Mouse (Mus musculus): ENCODE data around the gene Npsr1. TPM values are rescaled to one million over a fixed set of nuclear protein-coding genes. Genes with fewer than 3 reads are reported as not detected.

Gene Npsr1
- polyA plus RNA-seq (2015; fragmentation: Nextera tagmentation; extraction: Ambion mirVana), result not detected in 2 replicates

GRCm38 (mm10) chr9:24097696-24098095 lies at the start of gene Npsr1:
Gene Npsr1, plus strand, starts transcription at chr9:24097996.
- Histone ChIP-seq H3K27ac (ENCODE audit: low read length) (no peak within 1 kb of the TSS), H3K27me3 (ENCODE audit: control insufficient read depth, insufficient read depth, low read length) (no peaks in the 10 kb centered on the region), H3K36me3 (ENCODE audit: control insufficient read depth, insufficient read depth, low read length) (no peaks in the 10 kb centered on the region), H3K4me1 (ENCODE audit: control insufficient read depth, insufficient read depth, low read length) (no peaks in the 10 kb centered on the region), H3K4me3 (replicated peaks; ENCODE audit: low read length) (no peak within 1 kb of the TSS), H3K4me2 (ENCODE audit: low read depth, low read length) (no peak within 1 kb of the TSS), H3K9ac (ENCODE audit: low read length) (no peak within 1 kb of the TSS), H3K9me3 (replicated peaks; ENCODE audit: control insufficient read depth, low read length) (no peaks in the 10 kb centered on the region)
- 62% methylated on average over 7 of the region's 7 CpGs for WGBS
- no peak for ATAC-seq (ENCODE audit: insufficient read depth, low FRiP score)

- Histone ChIP-seq H3K4me3 (replicated peaks; ENCODE audit: low read length) (no peak overlapping the region), H3K27me3 (ENCODE audit: control insufficient read depth, insufficient read depth, low read length) (no peaks in the 10 kb centered on the region), H3K36me3 (ENCODE audit: control insufficient read depth, insufficient read depth, low read length) (no peaks in the 10 kb centered on the region), H3K27ac (ENCODE audit: low read length) (no peak overlapping the region), H3K4me1 (ENCODE audit: control insufficient read depth, insufficient read depth, low read length) (no peaks in the 10 kb centered on the region), H3K4me2 (ENCODE audit: low read depth, low read length) (no peak overlapping the region), H3K9ac (ENCODE audit: low read length) (no peak overlapping the region), H3K9me3 (replicated peaks; ENCODE audit: control insufficient read depth, low read length) (no peaks in the 10 kb centered on the region)
- no peak for ATAC-seq (ENCODE audit: insufficient read depth, low FRiP score)
These were observed 46.3 kb upstream of the Npsr1 start for GRCm38 (mm10) chr9:24051538-24051937.

DNA sequence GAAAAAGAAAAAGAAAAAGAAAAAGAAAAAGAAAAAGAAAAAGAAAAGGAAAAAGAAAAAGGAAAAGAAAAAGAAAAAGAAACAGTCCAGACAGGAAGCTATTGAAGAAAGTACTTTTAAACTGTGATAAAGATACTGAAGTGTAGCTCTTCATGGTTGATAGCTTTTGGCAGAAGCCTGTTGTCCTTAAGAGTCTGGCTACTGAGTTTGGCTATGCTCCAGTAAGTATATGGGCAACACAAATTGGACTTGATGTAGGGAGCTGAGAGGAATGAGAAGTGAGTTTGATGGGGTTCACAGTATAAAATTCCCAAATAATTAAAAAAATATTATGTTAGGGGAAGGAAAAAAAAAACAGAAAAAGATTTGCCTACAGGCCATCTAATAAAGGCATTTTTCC lies 34.5 kb upstream of the Npsr1 start:
- Histone ChIP-seq H3K9ac (ENCODE audit: low read length) (no peak overlapping the region), H3K4me2 (ENCODE audit: low read depth, low read length) (no peak overlapping the region), H3K4me1 (ENCODE audit: control insufficient read depth, insufficient read depth, low read length) (no peaks in the 10 kb centered on the region), H3K27ac (ENCODE audit: low read length) (no peak overlapping the region), H3K4me3 (replicated peaks; ENCODE audit: low read length) (no peak overlapping the region), H3K9me3 (replicated peaks; ENCODE audit: control insufficient read depth, low read length) (no peaks in the 10 kb centered on the region), H3K27me3 (ENCODE audit: control insufficient read depth, insufficient read depth, low read length) (no peaks in the 10 kb centered on the region), H3K36me3 (ENCODE audit: control insufficient read depth, insufficient read depth, low read length) (no peaks in the 10 kb centered on the region)
- ATAC-seq (ENCODE audit: insufficient read depth, low FRiP score), result no peak

GRCm38 (mm10) chr9:24071664-24072063 lies 26.1 kb upstream of the Npsr1 start:
- 39% methylated on average over 1 of the region's 1 CpGs for WGBS
- H3K4me1 ChIP-seq (ENCODE audit: control insufficient read depth, insufficient read depth, low read length), result no peaks in the 10 kb centered on the region
- no peak for ATAC-seq (ENCODE audit: insufficient read depth, low FRiP score)
- H3K9ac ChIP-seq (ENCODE audit: low read length), result no peak overlapping the region
- H3K27me3 ChIP-seq (ENCODE audit: control insufficient read depth, insufficient read depth, low read length), result no peaks in the 10 kb centered on the region
- H3K4me2 ChIP-seq (ENCODE audit: low read depth, low read length), result no peak overlapping the region
- no peak overlapping the region for H3K27ac ChIP-seq (ENCODE audit: low read length)
- H3K9me3 ChIP-seq (replicated peaks; ENCODE audit: control insufficient read depth, low read length), result no peaks in the 10 kb centered on the region
- H3K36me3 ChIP-seq (ENCODE audit: control insufficient read depth, insufficient read depth, low read length), result no peaks in the 10 kb centered on the region
- no peak overlapping the region for H3K4me3 ChIP-seq (replicated peaks; ENCODE audit: low read length)

GRCm38 (mm10) chr9:24077596-24077995 lies 20.2 kb upstream of the Npsr1 start:
- H3K4me2 ChIP-seq (ENCODE audit: low read depth, low read length), result no peak overlapping the region
- no peak overlapping the region for H3K9ac ChIP-seq (ENCODE audit: low read length)
- H3K27me3 ChIP-seq (ENCODE audit: control insufficient read depth, insufficient read depth, low read length), result no peaks in the 10 kb centered on the region
- H3K4me3 ChIP-seq (replicated peaks; ENCODE audit: low read length), result no peak overlapping the region
- no peaks in the 10 kb centered on the region for H3K9me3 ChIP-seq (replicated peaks; ENCODE audit: control insufficient read depth, low read length)
- H3K4me1 ChIP-seq (ENCODE audit: control insufficient read depth, insufficient read depth, low read length), result no peaks in the 10 kb centered on the region
- no peak for ATAC-seq (ENCODE audit: insufficient read depth, low FRiP score)
- no peak overlapping the region for H3K27ac ChIP-seq (ENCODE audit: low read length)
- no peaks in the 10 kb centered on the region for H3K36me3 ChIP-seq (ENCODE audit: control insufficient read depth, insufficient read depth, low read length)

DNA sequence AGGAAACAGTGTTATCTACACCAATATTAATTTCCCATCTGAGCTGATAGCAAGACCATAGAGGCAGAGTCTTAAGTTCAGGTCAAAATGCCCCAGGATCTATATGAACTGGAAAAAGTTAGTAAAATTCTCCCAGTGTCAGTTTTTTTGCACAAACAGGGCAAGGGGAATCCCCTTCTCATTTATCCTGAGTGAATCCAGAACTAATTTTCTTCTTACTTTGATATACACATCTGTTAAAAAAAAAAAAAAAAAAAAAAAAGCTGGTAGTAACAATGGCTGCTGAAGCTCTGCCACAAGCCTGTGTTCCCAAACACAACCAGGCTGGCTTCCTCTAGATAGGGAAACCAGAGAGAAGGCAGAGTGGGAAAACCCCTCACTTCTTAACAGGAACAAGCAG lies 5.9 kb upstream of the Npsr1 start:
- no peak for ATAC-seq (ENCODE audit: insufficient read depth, low FRiP score)
- Histone ChIP-seq H3K9me3 (replicated peaks; ENCODE audit: control insufficient read depth, low read length) (no peaks in the 10 kb centered on the region), H3K9ac (ENCODE audit: low read length) (no peak overlapping the region), H3K36me3 (ENCODE audit: control insufficient read depth, insufficient read depth, low read length) (no peaks in the 10 kb centered on the region), H3K27me3 (ENCODE audit: control insufficient read depth, insufficient read depth, low read length) (no peaks in the 10 kb centered on the region), H3K4me3 (replicated peaks; ENCODE audit: low read length) (no peak overlapping the region), H3K4me1 (ENCODE audit: control insufficient read depth, insufficient read depth, low read length) (no peaks in the 10 kb centered on the region), H3K27ac (ENCODE audit: low read length) (no peak overlapping the region), H3K4me2 (ENCODE audit: low read depth, low read length) (no peak overlapping the region)

DNA sequence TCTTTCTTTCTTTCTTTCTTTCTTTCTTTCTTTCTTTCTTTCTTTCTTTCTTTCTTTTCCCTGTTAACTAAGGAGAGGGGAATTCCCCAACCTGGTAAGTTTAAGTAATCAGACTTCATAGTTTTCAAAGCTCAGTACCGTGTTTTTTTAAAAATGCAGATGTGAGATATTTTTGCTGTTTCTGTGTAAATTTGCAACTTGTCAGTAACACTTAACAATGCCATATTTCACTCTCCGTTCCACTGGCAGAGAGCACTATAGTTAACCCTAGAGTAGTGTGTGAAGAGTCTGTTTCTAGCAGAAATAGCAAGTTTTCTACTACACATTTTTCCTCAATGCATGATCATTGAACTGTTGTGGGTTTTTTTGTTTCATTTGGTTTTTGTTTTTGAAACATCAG lies 730 bp downstream of the Npsr1 start:
- no peaks in the 10 kb centered on the region for H3K36me3 ChIP-seq (ENCODE audit: control insufficient read depth, insufficient read depth, low read length)
- H3K9me3 ChIP-seq (replicated peaks; ENCODE audit: control insufficient read depth, low read length), result no peaks in the 10 kb centered on the region
- 46% methylated on average over 2 of the region's 2 CpGs for WGBS
- H3K4me3 ChIP-seq (replicated peaks; ENCODE audit: low read length), result no peak overlapping the region
- ATAC-seq (ENCODE audit: insufficient read depth, low FRiP score), result no peak
- no peaks in the 10 kb centered on the region for H3K27me3 ChIP-seq (ENCODE audit: control insufficient read depth, insufficient read depth, low read length)
- no peak overlapping the region for H3K4me2 ChIP-seq (ENCODE audit: low read depth, low read length)
- no peaks in the 10 kb centered on the region for H3K4me1 ChIP-seq (ENCODE audit: control insufficient read depth, insufficient read depth, low read length)
- no peak overlapping the region for H3K27ac ChIP-seq (ENCODE audit: low read length)
- H3K9ac ChIP-seq (ENCODE audit: low read length), result no peak overlapping the region

- no peaks in the 10 kb centered on the region for H3K36me3 ChIP-seq (ENCODE audit: control insufficient read depth, insufficient read depth, low read length)
- H3K4me1 ChIP-seq (ENCODE audit: control insufficient read depth, insufficient read depth, low read length), result no peaks in the 10 kb centered on the region
- no peak for ATAC-seq (ENCODE audit: insufficient read depth, low FRiP score)
- no peaks in the 10 kb centered on the region for H3K9me3 ChIP-seq (replicated peaks; ENCODE audit: control insufficient read depth, low read length)
- no peak overlapping the region for H3K4me3 ChIP-seq (replicated peaks; ENCODE audit: low read length)
- no peak overlapping the region for H3K4me2 ChIP-seq (ENCODE audit: low read depth, low read length)
- no peak overlapping the region for H3K9ac ChIP-seq (ENCODE audit: low read length)
- H3K27me3 ChIP-seq (ENCODE audit: control insufficient read depth, insufficient read depth, low read length), result no peaks in the 10 kb centered on the region
- WGBS, result 75% methylated on average over 4 of the region's 4 CpGs
- H3K27ac ChIP-seq (ENCODE audit: low read length), result no peak overlapping the region
These were observed 1.8 kb downstream of the Npsr1 start for GRCm38 (mm10) chr9:24099631-24100030.

DNA sequence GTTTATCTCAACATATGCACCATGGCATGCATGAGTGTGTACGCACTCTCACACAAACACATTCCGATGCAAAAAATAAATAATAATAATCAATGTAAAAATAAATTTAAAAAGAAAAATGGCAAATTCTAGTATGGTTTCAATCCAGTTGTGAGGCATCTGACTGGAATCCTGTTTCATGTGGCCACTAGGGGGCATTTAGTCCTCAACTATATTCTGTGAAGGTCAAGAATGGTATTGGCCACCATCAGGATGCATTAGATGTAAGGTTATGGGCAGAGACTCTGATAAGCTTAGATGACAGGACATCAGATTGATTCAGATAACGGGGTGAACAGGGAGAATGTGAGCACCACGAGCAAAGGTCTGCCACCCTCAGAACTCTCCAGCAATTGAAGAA lies 21.6 kb downstream of the Npsr1 start:
- Histone ChIP-seq H3K9me3 (replicated peaks; ENCODE audit: control insufficient read depth, low read length) (no peaks in the 10 kb centered on the region), H3K9ac (ENCODE audit: low read length) (no peak overlapping the region), H3K27ac (ENCODE audit: low read length) (no peak overlapping the region), H3K4me2 (ENCODE audit: low read depth, low read length) (no peak overlapping the region), H3K36me3 (ENCODE audit: control insufficient read depth, insufficient read depth, low read length) (no peaks in the 10 kb centered on the region), H3K27me3 (ENCODE audit: control insufficient read depth, insufficient read depth, low read length) (no peaks in the 10 kb centered on the region), H3K4me1 (ENCODE audit: control insufficient read depth, insufficient read depth, low read length) (no peaks in the 10 kb centered on the region), H3K4me3 (replicated peaks; ENCODE audit: low read length) (no peak overlapping the region)
- WGBS, result 42% methylated on average over 4 of the region's 4 CpGs
- no peak for ATAC-seq (ENCODE audit: insufficient read depth, low FRiP score)

DNA sequence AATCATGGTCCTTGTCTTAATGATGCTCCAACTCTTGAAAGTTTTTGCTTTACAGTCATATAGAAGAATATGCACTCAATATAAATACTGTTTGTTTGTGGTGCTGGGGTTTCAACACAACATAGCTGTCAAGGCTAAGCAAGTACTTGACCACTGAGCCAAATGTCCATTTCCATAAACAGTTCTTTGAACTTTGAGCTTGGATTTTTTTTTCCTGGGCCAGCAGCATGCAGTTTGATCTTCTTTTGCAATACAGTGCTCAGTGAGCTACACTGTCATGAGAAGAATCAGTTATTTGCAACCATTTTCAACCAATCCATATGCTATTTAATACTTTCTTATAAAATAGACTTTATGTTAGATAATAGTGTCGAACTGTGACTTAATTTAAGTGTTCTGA lies 35.3 kb downstream of the Npsr1 start:
- Histone ChIP-seq H3K4me3 (replicated peaks; ENCODE audit: low read length) (no peak overlapping the region), H3K27me3 (ENCODE audit: control insufficient read depth, insufficient read depth, low read length) (no peaks in the 10 kb centered on the region), H3K27ac (ENCODE audit: low read length) (no peak overlapping the region), H3K9ac (ENCODE audit: low read length) (no peak overlapping the region), H3K4me1 (ENCODE audit: control insufficient read depth, insufficient read depth, low read length) (no peaks in the 10 kb centered on the region), H3K9me3 (replicated peaks; ENCODE audit: control insufficient read depth, low read length) (no peaks in the 10 kb centered on the region), H3K36me3 (ENCODE audit: control insufficient read depth, insufficient read depth, low read length) (no peaks in the 10 kb centered on the region), H3K4me2 (ENCODE audit: low read depth, low read length) (no peak overlapping the region)
- ATAC-seq (ENCODE audit: insufficient read depth, low FRiP score), result no peak
- 91% methylated on average over 1 of the region's 1 CpGs for WGBS

All from stomach, embryonic 16.5 days (tissue).